Mouse (Mus musculus): ENCODE data around the gene 2010300C02Rik. TPM values are rescaled to one million over a fixed set of nuclear protein-coding genes. Genes with fewer than 3 reads are reported as not detected.

2010300C02Rik gene
- polyA plus RNA-seq, 1 experiment from 2014 or later: 1.7 TPM

DNA sequence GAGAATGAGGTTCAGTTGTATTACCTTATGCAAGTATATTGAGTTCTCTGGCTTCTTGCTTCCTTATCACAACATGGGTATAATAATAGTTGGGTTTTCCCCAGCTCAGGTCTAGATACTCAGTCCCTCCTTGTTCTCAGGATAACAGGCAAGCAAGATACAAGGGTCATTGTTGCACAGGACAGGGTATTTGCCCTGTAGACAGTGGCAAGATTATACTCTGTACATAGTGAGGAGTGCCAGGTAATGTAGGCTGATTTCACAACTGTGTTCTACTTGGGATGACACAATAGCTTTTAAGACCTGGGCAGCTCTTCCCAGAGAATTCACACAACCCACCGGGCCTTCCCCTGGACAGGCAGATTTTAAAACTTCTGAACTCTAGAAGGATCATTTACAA is 151.5 kb downstream of the 2010300C02Rik start:
- Histone ChIP-seq H3K36me3 (ENCODE audit: control insufficient read depth, insufficient read depth, low read length) (no peaks in the 10 kb centered on the region), H3K27ac (ENCODE audit: low read depth, low read length) (no peak overlapping the region), H3K4me2 (ENCODE audit: low read length) (no peak overlapping the region), H3K9ac (ENCODE audit: low read length) (no peak overlapping the region), H3K4me1 (ENCODE audit: control insufficient read depth, insufficient read depth, low read length) (no peaks in the 10 kb centered on the region), H3K27me3 (replicated peaks; ENCODE audit: control insufficient read depth, insufficient read depth, low read length) (no peaks in the 10 kb centered on the region), H3K4me3 (ENCODE audit: low read depth, low read length) (no peak overlapping the region), H3K9me3 (replicated peaks; ENCODE audit: control insufficient read depth, low read length) (no peaks in the 10 kb centered on the region)
- 89% methylated on average over 1 of the region's 1 CpGs for whole genome bisulfite sequencing
- no peak for ATAC-seq
- DNase-seq (ENCODE audit: low spot score): no peak

GRCm38 (mm10) chr1:37566754-37567153 is 153.1 kb downstream of the 2010300C02Rik start:
- H3K36me3 ChIP-seq (ENCODE audit: control insufficient read depth, insufficient read depth, low read length): no peaks in the 10 kb centered on the region

DNA sequence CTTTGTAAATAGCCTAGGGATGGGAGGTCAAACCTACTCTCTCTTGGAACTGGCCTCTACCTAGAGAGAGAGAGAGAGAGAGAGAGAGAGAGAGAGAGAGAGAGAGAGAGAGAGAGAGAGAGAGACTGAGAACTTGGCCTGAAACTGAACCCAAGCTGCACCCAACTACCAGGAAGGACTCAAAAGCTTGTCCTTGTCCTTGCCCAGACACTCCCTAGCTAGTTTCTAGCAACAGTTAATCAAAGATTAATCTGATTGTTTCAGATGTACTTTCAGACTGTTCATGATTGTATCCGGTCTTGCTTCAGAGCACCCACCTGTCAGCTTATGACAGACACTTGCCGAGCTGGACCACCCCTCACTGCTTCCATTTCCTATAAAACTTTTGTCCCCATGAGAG is 153.5 kb downstream of the 2010300C02Rik start:
- no peak overlapping the region for H3K4me3 ChIP-seq (ENCODE audit: low read depth, low read length)

More at GRCm38 (mm10) chr1:37566754-37567153, 153.1 kb downstream of the 2010300C02Rik start:
- Histone ChIP-seq H3K9ac (ENCODE audit: low read length) (no peak overlapping the region), H3K4me2 (ENCODE audit: low read length) (no peak overlapping the region), H3K4me1 (ENCODE audit: control insufficient read depth, insufficient read depth, low read length) (no peaks in the 10 kb centered on the region), H3K9me3 (replicated peaks; ENCODE audit: control insufficient read depth, low read length) (no peaks in the 10 kb centered on the region), H3K27me3 (replicated peaks; ENCODE audit: control insufficient read depth, insufficient read depth, low read length) (no peaks in the 10 kb centered on the region), H3K4me3 (ENCODE audit: low read depth, low read length) (no peak overlapping the region), H3K27ac (ENCODE audit: low read depth, low read length) (no peak overlapping the region)
- DNase-seq (ENCODE audit: low spot score) (no peak), ATAC-seq (no peak)
- 86% methylated on average over 4 of the region's 4 CpGs for WGBS

GRCm38 (mm10) chr1:37565396-37565795 is 154.5 kb downstream of the 2010300C02Rik start:
- Histone ChIP-seq H3K4me2 (ENCODE audit: low read length) (no peak overlapping the region), H3K27ac (ENCODE audit: low read depth, low read length) (no peak overlapping the region), H3K36me3 (ENCODE audit: control insufficient read depth, insufficient read depth, low read length) (no peaks in the 10 kb centered on the region), H3K4me3 (ENCODE audit: low read depth, low read length) (no peak overlapping the region), H3K4me1 (ENCODE audit: control insufficient read depth, insufficient read depth, low read length) (no peaks in the 10 kb centered on the region), H3K9ac (ENCODE audit: low read length) (no peak overlapping the region), H3K27me3 (replicated peaks; ENCODE audit: control insufficient read depth, insufficient read depth, low read length) (no peaks in the 10 kb centered on the region), H3K9me3 (replicated peaks; ENCODE audit: control insufficient read depth, low read length) (no peaks in the 10 kb centered on the region)
- no peak for DNase-seq (ENCODE audit: low spot score)
- ATAC-seq: no peak
- 39% methylated on average over 6 of the region's 6 CpGs for WGBS

More for the DNA sequence above, 153.5 kb downstream of the 2010300C02Rik start:
- 85% methylated on average over 2 of the region's 2 CpGs for WGBS
- Histone ChIP-seq H3K9me3 (replicated peaks; ENCODE audit: control insufficient read depth, low read length) (no peaks in the 10 kb centered on the region), H3K9ac (ENCODE audit: low read length) (no peak overlapping the region), H3K36me3 (ENCODE audit: control insufficient read depth, insufficient read depth, low read length) (no peaks in the 10 kb centered on the region), H3K27me3 (replicated peaks; ENCODE audit: control insufficient read depth, insufficient read depth, low read length) (no peaks in the 10 kb centered on the region), H3K4me1 (ENCODE audit: control insufficient read depth, insufficient read depth, low read length) (no peaks in the 10 kb centered on the region), H3K4me2 (ENCODE audit: low read length) (no peak overlapping the region), H3K27ac (ENCODE audit: low read depth, low read length) (no peak overlapping the region)
- ATAC-seq: no peak
- DNase-seq (ENCODE audit: low spot score): no peak

- DNase-seq (ENCODE audit: low spot score) (no peak), ATAC-seq (no peak)
- Histone ChIP-seq H3K4me2 (ENCODE audit: low read length) (no peak overlapping the region), H3K4me1 (ENCODE audit: control insufficient read depth, insufficient read depth, low read length) (no peaks in the 10 kb centered on the region), H3K4me3 (ENCODE audit: low read depth, low read length) (no peak overlapping the region), H3K27me3 (replicated peaks; ENCODE audit: control insufficient read depth, insufficient read depth, low read length) (no peaks in the 10 kb centered on the region), H3K27ac (ENCODE audit: low read depth, low read length) (no peak overlapping the region), H3K9me3 (replicated peaks; ENCODE audit: control insufficient read depth, low read length) (no peaks in the 10 kb centered on the region), H3K36me3 (ENCODE audit: control insufficient read depth, insufficient read depth, low read length) (no peaks in the 10 kb centered on the region), H3K9ac (ENCODE audit: low read length) (no peak overlapping the region)
- 93% methylated on average over 3 of the region's 3 CpGs for WGBS
These were observed 157.9 kb downstream of the 2010300C02Rik start for GRCm38 (mm10) chr1:37561955-37562354.

Other genes starting within 250 kb of the 2010300C02Rik start
- gene Mgat4a, start 179.1 kb downstream of the 2010300C02Rik start, polyA plus RNA-seq (2014; fragmentation: Nextera tagmentation; extraction: Ambion mirVana): 7.0 and 7.8 TPM in 2 replicates
- 13.8 and 16.9 TPM in 2 replicates for gene Tsga10, start 146.3 kb upstream of the 2010300C02Rik start, polyA plus RNA-seq (2014; fragmentation: Nextera tagmentation; extraction: Ambion mirVana)
- gene Lipt1, start 151.7 kb upstream of the 2010300C02Rik start, polyA plus RNA-seq (2014; fragmentation: Nextera tagmentation; extraction: Ambion mirVana): 8.8 and 9.0 TPM in 2 replicates
- 15.3 and 17.4 TPM in 2 replicates for gene Mitd1, start 170.3 kb upstream of the 2010300C02Rik start, polyA plus RNA-seq (2014; fragmentation: Nextera tagmentation; extraction: Ambion mirVana)
- 256 and 324 TPM in 2 replicates for gene Mrpl30, start 170.4 kb upstream of the 2010300C02Rik start, polyA plus RNA-seq (2014; fragmentation: Nextera tagmentation; extraction: Ambion mirVana)
- not detected in 2 replicates for gene Lyg2, start 196.4 kb upstream of the 2010300C02Rik start, polyA plus RNA-seq (2014; fragmentation: Nextera tagmentation; extraction: Ambion mirVana)
- not detected in 2 replicates for gene Lyg1, start 237.7 kb upstream of the 2010300C02Rik start, polyA plus RNA-seq (2014; fragmentation: Nextera tagmentation; extraction: Ambion mirVana)

All from forebrain, embryonic 14.5 days (tissue).